9 mouse cellular contexts compared by ENCODE assay signal in the genomic region with DNA sequence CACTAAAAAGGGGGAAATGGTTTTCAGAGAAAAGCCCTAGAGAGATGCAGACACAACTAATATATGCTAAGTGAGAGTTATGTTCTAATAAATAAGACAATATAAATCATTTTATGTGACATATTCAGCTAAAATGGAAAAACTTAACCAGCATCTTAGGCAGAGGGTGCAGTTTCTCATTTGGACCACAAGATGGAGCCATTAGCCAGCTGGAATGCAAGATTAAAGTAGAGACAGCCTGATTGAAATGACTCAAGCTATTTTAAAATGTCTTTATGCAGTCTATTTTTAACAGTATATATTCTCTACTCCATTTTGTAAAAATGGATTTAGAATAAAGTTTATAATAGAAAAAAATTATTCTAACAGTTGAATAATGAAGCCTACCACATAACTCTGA. TPM values are rescaled to one million over a fixed set of nuclear protein-coding genes. Genes with fewer than 3 reads are reported as not detected.
DNase-seq lines count a peak whose midpoint lies in the region; TF ChIP-seq lines count a peak whose summit lies in the region.
"Had no signal": no experiment of that assay in that cellular context is flagged by ENCODE, and none has a peak within 500 bp of the region (broad histone marks: within the 10 kb centered on the region; RNA-seq: fewer than 3 reads in every experiment).

No protein-coding gene starts in this region.

- no peak overlapping the region for H3K27ac ChIP-seq in gastrocnemius, adult 2 months
- no peak overlapping the region for H3K27ac ChIP-seq in spleen, adult 2 months (ENCODE audit: insufficient read depth, low read length)
- H3K27ac ChIP-seq: heart, embryonic 13.5 days had no signal

- peak; percentile 84 for TF ChIP-seq CTCF in gastrocnemius, adult 2 months (IDR thresholded peaks at IDR 0.05)
- TF ChIP-seq CTCF in spleen, adult 2 months (IDR thresholded peaks at IDR 0.05; ENCODE audit: extremely low read depth, insufficient read depth, insufficient read length, insufficient replicate concordance), result peak; percentile 21; the same call in 1 of the 2 replicates

- H3K4me1 ChIP-seq in spleen, adult 2 months (ENCODE audit: control insufficient read depth, insufficient read depth, insufficient read length), result no peaks in the 10 kb centered on the region

- no peaks in the 10 kb centered on the region for H3K36me3 ChIP-seq in spleen, adult 2 months (ENCODE audit: control insufficient read depth, insufficient read depth, low read length)
- H3K36me3 ChIP-seq: heart, embryonic 13.5 days had no signal

- no peak overlapping the region for H3K4me3 ChIP-seq in gastrocnemius, adult 2 months
- no peak overlapping the region for H3K4me3 ChIP-seq in spleen, adult 2 months (ENCODE audit: extremely low read depth, insufficient read depth, insufficient read length)
- H3K4me3 ChIP-seq: heart, embryonic 13.5 days had no signal

- DNase-seq in gastrocnemius, adult 2 months, result no peak
- no peak for DNase-seq in gastrocnemius, adult 18-20 months (ENCODE audit: low spot score)
- DNase-seq in spleen, adult 2 months (ENCODE audit: low read depth in 1 of 2, low spot score in 2 of 2), result no peak
- no peak for DNase-seq in spleen, postnatal 36 days (ENCODE audit: low spot score in 2 of 2)
- DNase-seq in c-Kit-positive CD71-positive TER-119-positive erythroid progenitor cells, embryonic 14.5 days (ENCODE audit: low spot score), result peak; percentile 47
- DNase-seq in retina, postnatal 1 day, result peak; percentile 48
- DNase-seq in cerebellum, postnatal 25 days, result no peak
- no peak for DNase-seq in spleen, postnatal 14 days (ENCODE audit: low spot score in 2 of 2)

- intact Hi-C loops in gastrocnemius, adult 2 months (cut with DNase I), result loop anchor here (5.0 to 10.0 kb wide), 5 partner anchors 109 to 1127 kb away; a partner anchor contains a TSS

- no peaks in the 10 kb centered on the region for H3K27me3 ChIP-seq in spleen, adult 2 months (ENCODE audit: control insufficient read depth, insufficient read depth, low read length)
- H3K27me3 ChIP-seq: heart, embryonic 13.5 days had no signal

- no peak for TF ChIP-seq POLR2A in spleen, adult 2 months (IDR thresholded peaks at IDR 0.05; ENCODE audit: low read depth, low read length)

RNA-seq across cellular contexts. Expression of a gene that starts 6.6 kb away (rescaled TPM):
- 10 to 100 TPM; 13.4 to 20.2 TPM for total RNA-seq in gastrocnemius, adult 2 months (2021)
- 10 to 100 TPM; 20.4 to 24.3 TPM for total RNA-seq in gastrocnemius, adult 18-20 months (2021)
- polyA plus RNA-seq in spleen, adult 2 months (2012; rRNA removed), result 1.4 and 2.0 TPM in 2 replicates

RNA-seq across cellular contexts. Expression of a gene that starts 6.7 kb away (rescaled TPM):
- 1 to 10 TPM; 5.4 to 6.0 TPM for total RNA-seq in gastrocnemius, adult 2 months (2021)
- total RNA-seq in gastrocnemius, adult 18-20 months (2021), result 1 to 10 TPM; 4.7 to 5.1 TPM
- polyA plus RNA-seq in spleen, adult 2 months (2012; rRNA removed), result 5.2 and 5.7 TPM in 2 replicates

Comparison
In these comparisons a context has a peak if more than half of its experiments do, and no peak if none do; other contexts are left out.
1. DNase-seq: peak in c-Kit-positive CD71-positive TER-119-positive erythroid progenitor cells, embryonic 14.5 days (single experiment) and retina, postnatal 1 day (single experiment); none in gastrocnemius, adult 2 months (single experiment), gastrocnemius, adult 18-20 months (single experiment), spleen, adult 2 months (0 of 2), spleen, postnatal 36 days (0 of 2), cerebellum, postnatal 25 days (0 of 2) and spleen, postnatal 14 days (0 of 2).